Mouse (Mus musculus) spleen, postnatal 14 days (tissue): ENCODE data around the gene Cd300lg.

Experiments used
- DNase-seq, 2 experiments: peaks; one replicate each; pipeline ENCODE4 v3.0.0; 2021 to 2022; ENCODE audit warnings: low spot score in 2 of 2

Gene Cd300lg

GRCm38 (mm10) chr11:102051541-102051940 is 10.2 kb downstream of the Cd300lg start:
- DNase-seq = no peak

- DNase-seq = no peak
These were observed 10.6 kb downstream of the Cd300lg start for GRCm38 (mm10) chr11:102051954-102052353.

GRCm38 (mm10) chr11:102052697-102053096 is 11.4 kb downstream of the Cd300lg start:
- DNase-seq = no peak

GRCm38 (mm10) chr11:102053183-102053582 is 11.9 kb downstream of the Cd300lg start:
- DNase-seq = no peak

GRCm38 (mm10) chr11:102053847-102054246 is 12.5 kb downstream of the Cd300lg start:
- DNase-seq = peak in 1 of 2 experiments; percentile 34

- DNase-seq = peak; percentile 42 to 67
These were observed 20.1 kb downstream of the Cd300lg start for GRCm38 (mm10) chr11:102061236-102061940.

GRCm38 (mm10) chr11:102061941-102062473 is 20.7 kb downstream of the Cd300lg start:
- DNase-seq = no peak

- no peak for DNase-seq
These were observed 21.8 kb downstream of the Cd300lg start for GRCm38 (mm10) chr11:102063076-102063475.

GRCm38 (mm10) chr11:102068969-102069368 is 27.7 kb downstream of the Cd300lg start:
- no peak for DNase-seq

GRCm38 (mm10) chr11:102069633-102070032 is 28.3 kb downstream of the Cd300lg start:
- no peak for DNase-seq

GRCm38 (mm10) chr11:102070426-102070825 is 29.1 kb downstream of the Cd300lg start:
- DNase-seq = no peak

GRCm38 (mm10) chr11:102072729-102073128 is 31.4 kb downstream of the Cd300lg start:
- DNase-seq = no peak

- DNase-seq = no peak
These were observed 32.4 kb downstream of the Cd300lg start for GRCm38 (mm10) chr11:102073722-102074121.

GRCm38 (mm10) chr11:102082322-102082721 is 41.0 kb downstream of the Cd300lg start:
- no peak for DNase-seq

- no peak for DNase-seq
These were observed 41.9 kb downstream of the Cd300lg start for GRCm38 (mm10) chr11:102083193-102083592.

- no peak for DNase-seq
These were observed 42.9 kb downstream of the Cd300lg start for GRCm38 (mm10) chr11:102084159-102084558.

GRCm38 (mm10) chr11:102086331-102086730 is 45.0 kb downstream of the Cd300lg start:
- peak in 1 of 2 experiments; percentile 21 for DNase-seq

- peak; percentile 54 to 66 for DNase-seq
These were observed 45.9 kb downstream of the Cd300lg start for GRCm38 (mm10) chr11:102087081-102087751.

- DNase-seq = peak; percentile 67 to 73
These were observed 46.9 kb downstream of the Cd300lg start, which contains the start of gene Mpp2 for GRCm38 (mm10) chr11:102087931-102088898. Gene Mpp2 (minus strand): TSS chr11:102088515.

- DNase-seq = peak; percentile 55 to 62
These were observed 47.9 kb downstream of the Cd300lg start for GRCm38 (mm10) chr11:102089088-102089808.

GRCm38 (mm10) chr11:102095676-102096075 is 54.4 kb downstream of the Cd300lg start:
- no peak for DNase-seq
